Mouse (Mus musculus) hindbrain, embryonic 13.5 days (tissue): ENCODE results near the gene Plcl2. TPM values are rescaled to one million over a fixed set of nuclear protein-coding genes. Genes with fewer than 3 reads are reported as not detected.

ENCODE experiments used
- ATAC-seq: fragments of 200-750 bp; cut with Nextera tagmentation; 2 replicates; pipeline ENCODE4 v1.8.0; 2017; ENCODE audit warnings: moderate TSS enrichment; ENCODE audit not compliant: low FRiP score
- H3K27ac ChIP-seq: fragments of 300-500 bp; sonication (generic); 2 replicates; pipeline ENCODE4 v1.5.1; 2015; ENCODE audit warnings: inconsistent platforms, mild to moderate bottlenecking, moderate library complexity
- H3K27me3 ChIP-seq: fragments of 300-500 bp; sonication (generic); 2 replicates; pipeline ENCODE4 v1.6.1; 2015; ENCODE audit warnings: mild to moderate bottlenecking, inconsistent platforms
- H3K36me3 ChIP-seq: fragments of 300-500 bp; sonication (generic); 2 replicates; pipeline ENCODE4 v1.6.1; 2015; ENCODE audit warnings: mild to moderate bottlenecking, inconsistent platforms
- H3K4me1 ChIP-seq: fragments of 300-500 bp; sonication (generic); replicated peaks from 2 replicates; pipeline ENCODE4 v1.6.1; 2015; ENCODE audit warnings: inconsistent platforms
- H3K4me2 ChIP-seq: fragments of 300-500 bp; sonication (generic); 2 replicates; pipeline ENCODE4 v1.6.1; 2015; ENCODE audit warnings: inconsistent platforms, mild to moderate bottlenecking, moderate library complexity
- H3K4me3 ChIP-seq: fragments of 300-500 bp; sonication (generic); 2 replicates; pipeline ENCODE4 v1.5.1; 2015; ENCODE audit warnings: mild to moderate bottlenecking, inconsistent platforms
- H3K9ac ChIP-seq: fragments of 300-500 bp; sonication (generic); 2 replicates; pipeline ENCODE4 v1.6.1; 2015; ENCODE audit warnings: mild to moderate bottlenecking, inconsistent platforms
- H3K9me3 ChIP-seq: fragments of 300-500 bp; sonication (generic); 2 replicates; pipeline ENCODE4 v1.6.1; 2016; ENCODE audit warnings: inconsistent platforms
- WGBS: fragments of 180-500 bp; shearing (Covaris S2); methylation state at CpG from one replicate; pipeline ENCODE4 v1.1.7; 2015; 5-methylcytosine and 5-hydroxymethylcytosine counted together
- polyA plus RNA-seq: library from polyadenylated mRNA; unstranded; fragments of >200 nt; fragmentation: Nextera tagmentation; extraction: Ambion mirVana; gene quantifications from 2 replicates; pipeline ENCODE4 v1.2.1, GENCODE M21; 2015

Gene Plcl2
- polyA plus RNA-seq, 1 experiment from 2014 or later, result 7.6 TPM

GRCm38 (mm10) chr17:50504070-50504846 is 4.9 kb upstream of the Plcl2 start:
- Histone ChIP-seq H3K27ac (no peak overlapping the region), H3K4me2 (no peak overlapping the region), H3K9ac (no peak overlapping the region), H3K4me1 (0 out of 2 replicates have a peak, but pooled peaks cover 5% of the 10 kb centered on the region), H3K36me3 (no peaks in the 10 kb centered on the region), H3K27me3 (no peaks in the 10 kb centered on the region), H3K9me3 (no peaks in the 10 kb centered on the region), H3K4me3 (no peak overlapping the region)
- ATAC-seq, result no peak
- 83% methylated on average over 6 of the region's 6 CpGs for WGBS

GRCm38 (mm10) chr17:50505910-50506634 is 3.1 kb upstream of the Plcl2 start:
- 81% methylated on average over 10 of the region's 10 CpGs for WGBS
- Histone ChIP-seq H3K4me2 (no peak overlapping the region), H3K9ac (no peak overlapping the region), H3K36me3 (no peaks in the 10 kb centered on the region), H3K27ac (no peak overlapping the region), H3K4me1 (peaks cover 16% of the 10 kb centered on the region), H3K27me3 (no peaks in the 10 kb centered on the region), H3K9me3 (no peaks in the 10 kb centered on the region), H3K4me3 (no peak overlapping the region)
- ATAC-seq, result no peak

- Histone ChIP-seq H3K4me2 (no peak overlapping the region), H3K27me3 (no peaks in the 10 kb centered on the region), H3K9ac (no peak overlapping the region), H3K27ac (no peak overlapping the region), H3K9me3 (no peaks in the 10 kb centered on the region), H3K36me3 (no peaks in the 10 kb centered on the region), H3K4me1 (peaks cover 24% of the 10 kb centered on the region), H3K4me3 (no peak overlapping the region)
- WGBS, result 81% methylated on average over 13 of the region's 13 CpGs
- ATAC-seq, result no peak
Measured at GRCm38 (mm10) chr17:50506861-50507321, 2.3 kb upstream of the Plcl2 start.

GRCm38 (mm10) chr17:50508055-50508774 is 988 bp upstream of the Plcl2 start:
- H3K27me3 ChIP-seq, result no peaks in the 10 kb centered on the region
- ATAC-seq, result peak; percentile 51
- H3K36me3 ChIP-seq, result no peaks in the 10 kb centered on the region
- H3K4me1 ChIP-seq, result peaks cover 30% of the 10 kb centered on the region
- 13% methylated on average over 18 of the region's 18 CpGs for WGBS
- peak overlapping the region; percentile 78 for H3K4me3 ChIP-seq
- H3K4me2 ChIP-seq, result peak overlapping the region; percentile 69
- H3K9me3 ChIP-seq, result no peaks in the 10 kb centered on the region
- H3K27ac ChIP-seq, result peak overlapping the region; percentile 97
- H3K9ac ChIP-seq, result peak overlapping the region; percentile 96

- peak; percentile 85 for ATAC-seq
Measured at GRCm38 (mm10) chr17:50508775-50509250, 390 bp upstream of the Plcl2 start.

GRCm38 (mm10) chr17:50510279-50510678 is 1.1 kb downstream of the Plcl2 start:
- ATAC-seq, result no peak

More at GRCm38 (mm10) chr17:50508775-50509250, 390 bp upstream of the Plcl2 start:
- peak overlapping the region; percentile 69 for H3K4me2 ChIP-seq
- H3K27ac ChIP-seq, result peak overlapping the region; percentile 97
- peaks cover 30% of the 10 kb centered on the region for H3K4me1 ChIP-seq
- H3K9ac ChIP-seq, result peak overlapping the region; percentile 96
- H3K27me3 ChIP-seq, result no peaks in the 10 kb centered on the region
- no peaks in the 10 kb centered on the region for H3K36me3 ChIP-seq
- under 1% methylated on average over 48 of the region's 72 CpGs for WGBS
- peak overlapping the region; percentile 78 for H3K4me3 ChIP-seq
- no peaks in the 10 kb centered on the region for H3K9me3 ChIP-seq

GRCm38 (mm10) chr17:50510741-50511140 is 1.5 kb downstream of the Plcl2 start:
- Histone ChIP-seq H3K36me3 (no peaks in the 10 kb centered on the region), H3K9ac (peak overlapping the region; percentile 96), H3K4me3 (peak overlapping the region; percentile 78), H3K27me3 (no peaks in the 10 kb centered on the region), H3K27ac (no peak overlapping the region), H3K4me2 (peak overlapping the region; percentile 69), H3K9me3 (no peaks in the 10 kb centered on the region), H3K4me1 (peaks cover 37% of the 10 kb centered on the region)
- 87% methylated on average over 1 of the region's 1 CpGs for WGBS
- no peak for ATAC-seq

More at GRCm38 (mm10) chr17:50510279-50510678, 1.1 kb downstream of the Plcl2 start:
- Histone ChIP-seq H3K9ac (peak overlapping the region; percentile 96), H3K4me1 (peaks cover 37% of the 10 kb centered on the region), H3K27ac (peak overlapping the region; percentile 97), H3K4me2 (peak overlapping the region; percentile 69), H3K36me3 (no peaks in the 10 kb centered on the region), H3K9me3 (no peaks in the 10 kb centered on the region), H3K27me3 (no peaks in the 10 kb centered on the region), H3K4me3 (peak overlapping the region; percentile 78)
- 56% methylated on average over 2 of the region's 2 CpGs for WGBS

GRCm38 (mm10) chr17:50512222-50512621 is 3.0 kb downstream of the Plcl2 start:
- no peak for ATAC-seq
- no peak overlapping the region for H3K4me2 ChIP-seq
- H3K4me3 ChIP-seq, result no peak overlapping the region
- H3K4me1 ChIP-seq, result peaks cover 37% of the 10 kb centered on the region
- H3K9ac ChIP-seq, result no peak overlapping the region
- H3K27ac ChIP-seq, result no peak overlapping the region
- no peaks in the 10 kb centered on the region for H3K27me3 ChIP-seq
- H3K36me3 ChIP-seq, result no peaks in the 10 kb centered on the region
- WGBS, result 87% methylated on average over 5 of the region's 5 CpGs
- no peaks in the 10 kb centered on the region for H3K9me3 ChIP-seq

GRCm38 (mm10) chr17:50512841-50513240 is 3.6 kb downstream of the Plcl2 start:
- no peak overlapping the region for H3K27ac ChIP-seq
- no peak overlapping the region for H3K4me3 ChIP-seq
- H3K4me1 ChIP-seq, result peaks cover 37% of the 10 kb centered on the region
- no peak overlapping the region for H3K9ac ChIP-seq
- H3K27me3 ChIP-seq, result no peaks in the 10 kb centered on the region
- ATAC-seq, result no peak
- WGBS, result 88% methylated on average over 7 of the region's 7 CpGs
- H3K36me3 ChIP-seq, result no peaks in the 10 kb centered on the region
- no peak overlapping the region for H3K4me2 ChIP-seq
- no peaks in the 10 kb centered on the region for H3K9me3 ChIP-seq

GRCm38 (mm10) chr17:50513376-50513775 is 4.2 kb downstream of the Plcl2 start:
- Histone ChIP-seq H3K4me2 (no peak overlapping the region), H3K4me1 (peaks cover 36% of the 10 kb centered on the region), H3K27ac (no peak overlapping the region), H3K4me3 (no peak overlapping the region), H3K9ac (no peak overlapping the region), H3K27me3 (no peaks in the 10 kb centered on the region), H3K36me3 (no peaks in the 10 kb centered on the region), H3K9me3 (no peaks in the 10 kb centered on the region)
- WGBS, result 97% methylated on average over 7 of the region's 7 CpGs
- no peak for ATAC-seq

GRCm38 (mm10) chr17:50514012-50514411 is 4.8 kb downstream of the Plcl2 start:
- 88% methylated on average over 7 of the region's 7 CpGs for WGBS
- H3K27me3 ChIP-seq, result no peaks in the 10 kb centered on the region
- no peak overlapping the region for H3K4me3 ChIP-seq
- peaks cover 32% of the 10 kb centered on the region for H3K4me1 ChIP-seq
- H3K9ac ChIP-seq, result no peak overlapping the region
- H3K9me3 ChIP-seq, result no peaks in the 10 kb centered on the region
- no peak overlapping the region for H3K27ac ChIP-seq
- H3K36me3 ChIP-seq, result no peaks in the 10 kb centered on the region
- no peak for ATAC-seq
- no peak overlapping the region for H3K4me2 ChIP-seq

- no peak for ATAC-seq
- H3K9ac ChIP-seq, result no peak overlapping the region
- 78% methylated on average over 4 of the region's 4 CpGs for WGBS
- H3K27me3 ChIP-seq, result no peaks in the 10 kb centered on the region
- no peak overlapping the region for H3K27ac ChIP-seq
- H3K36me3 ChIP-seq, result no peaks in the 10 kb centered on the region
- H3K9me3 ChIP-seq, result no peaks in the 10 kb centered on the region
- H3K4me3 ChIP-seq, result no peak overlapping the region
- H3K4me1 ChIP-seq, result peaks cover 27% of the 10 kb centered on the region
- no peak overlapping the region for H3K4me2 ChIP-seq
Measured at GRCm38 (mm10) chr17:50515926-50516325, 6.7 kb downstream of the Plcl2 start.
